Mouse (Mus musculus) spleen, adult 2 months (tissue): ENCODE measurements around the gene Homer2.

ENCODE experiments used
- CTCF ChIP-seq: fragments of 200-500 bp; IDR thresholded peaks from 2 replicates; pipeline ENCODE4 v1.5.1; 2011; ENCODE audit warnings: mild to moderate bottlenecking, inconsistent platforms; ENCODE audit not compliant: insufficient read depth, insufficient read length, insufficient replicate concordance; ENCODE audit errors: extremely low read depth
- POLR2A ChIP-seq: fragments of 200-500 bp; IDR thresholded peaks from 2 replicates; pipeline ENCODE4 v1.6.1; 2011; ENCODE audit warnings: low read depth, low read length, inconsistent platforms

- TF ChIP-seq CTCF, result no peak
- TF ChIP-seq POLR2A, result no peak
Observed at GRCm38 (mm10) chr7:81560101-81561049, 147.0 kb downstream of the Homer2 start.
